Mouse (Mus musculus) heart, postnatal 25 days (tissue): ENCODE measurements at regions not wholly inside any gene's neighbourhood (a gene's known extent, or its start where the extent isn't known, plus 50 kb on each side); places are given as distances from the start of the nearest gene placed in this dataset.
A peak's percentile ranks its signal among the peaks of the same experiment; 100 is the strongest.
"Not testable (repeated sequence)": the region's sequence is repeated elsewhere in the genome, so short reads cannot be mapped to it uniquely, and the experiment has no call there.

Source experiments
- DNase-seq: peaks from one replicate; pipeline ENCODE4 v3.0.0; 2022; ENCODE audit warnings: low spot score
- intact Hi-C: fragments of 180-260 bp; cut with DNase I; formaldehyde crosslinking; loops from one replicate; pipeline ENCODE4 v1.15.1; 2025

- intact Hi-C loops = no loop called here
- DNase-seq = no peak
Observed at GRCm38 (mm10) chr11:16559001-16559699, 50.9 kb upstream of the Sec61g start.

GRCm38 (mm10) chr11:16561727-16562126 is 53.4 kb upstream of the Sec61g start:
- DNase-seq = no peak
- intact Hi-C loops = no loop called here

- peak; percentile 2 for DNase-seq
- intact Hi-C loops = no loop called here
Observed at GRCm38 (mm10) chr11:16589085-16589680, 80.9 kb upstream of the Sec61g start.

GRCm38 (mm10) chr11:16590541-16590940 is 82.3 kb upstream of the Sec61g start:
- intact Hi-C loops = loop anchor here (10.0 kb wide), 1 partner anchor 354 kb away; no protein-coding TSS in a partner anchor
- no peak for DNase-seq

GRCm38 (mm10) chr11:16591471-16591921 is 83.2 kb upstream of the Sec61g start:
- DNase-seq = peak; percentile 68
- intact Hi-C loops = loop anchor here (10.0 kb wide), 1 partner anchor 353 kb away; no protein-coding TSS in a partner anchor

GRCm38 (mm10) chr11:16592006-16592405 is 83.7 kb upstream of the Sec61g start:
- intact Hi-C loops = loop anchor here (10.0 kb wide), 1 partner anchor 353 kb away; no protein-coding TSS in a partner anchor
- DNase-seq = no peak

- no peak for DNase-seq
- intact Hi-C loops = loop anchor here (10.0 kb wide), 1 partner anchor 352 kb away; no protein-coding TSS in a partner anchor
Observed at GRCm38 (mm10) chr11:16592766-16593165, 84.5 kb upstream of the Sec61g start.

GRCm38 (mm10) chr11:16594832-16595231 is 86.5 kb upstream of the Sec61g start:
- intact Hi-C loops = loop anchor here (10.0 kb wide), 1 partner anchor 350 kb away; no protein-coding TSS in a partner anchor
- DNase-seq = no peak

GRCm38 (mm10) chr11:16597038-16597830 is 89.0 kb upstream of the Sec61g start:
- intact Hi-C loops = loop anchor here (10.0 kb wide), 1 partner anchor 348 kb away; no protein-coding TSS in a partner anchor
- no peak for DNase-seq

- DNase-seq = peak; percentile 12
- intact Hi-C loops = no loop called here
Observed at GRCm38 (mm10) chr11:16602947-16603346, 94.7 kb upstream of the Sec61g start.

- DNase-seq = no peak
- intact Hi-C loops = no loop called here
Observed at GRCm38 (mm10) chr11:16606435-16607214, 98.3 kb upstream of the Sec61g start.

GRCm38 (mm10) chr11:16607900-16608422 is 99.7 kb upstream of the Sec61g start:
- intact Hi-C loops, DNase-seq: not testable (repeated sequence)

GRCm38 (mm10) chr11:16611741-16612140 is 103.5 kb upstream of the Sec61g start:
- intact Hi-C loops = no loop called here
- DNase-seq = no peak

- no peak for DNase-seq
- intact Hi-C loops = no loop called here
Observed at GRCm38 (mm10) chr11:16612524-16612923, 104.2 kb upstream of the Sec61g start.

GRCm38 (mm10) chr11:16619736-16620135 is 111.5 kb upstream of the Sec61g start:
- DNase-seq = no peak
- intact Hi-C loops = no loop called here

- no peak for DNase-seq
- intact Hi-C loops = no loop called here
Observed at GRCm38 (mm10) chr11:16623694-16624093, 115.4 kb upstream of the Sec61g start.

- intact Hi-C loops = no loop called here
Observed at GRCm38 (mm10) chr11:16627294-16628085, 119.2 kb upstream of the Sec61g start.

GRCm38 (mm10) chr11:16629410-16630129 is 121.3 kb upstream of the Sec61g start:
- intact Hi-C loops = no loop called here
- no peak for DNase-seq

More at GRCm38 (mm10) chr11:16627294-16628085, 119.2 kb upstream of the Sec61g start:
- no peak for DNase-seq
